17 mouse cellular contexts compared by ENCODE assay signal in the genomic region with DNA sequence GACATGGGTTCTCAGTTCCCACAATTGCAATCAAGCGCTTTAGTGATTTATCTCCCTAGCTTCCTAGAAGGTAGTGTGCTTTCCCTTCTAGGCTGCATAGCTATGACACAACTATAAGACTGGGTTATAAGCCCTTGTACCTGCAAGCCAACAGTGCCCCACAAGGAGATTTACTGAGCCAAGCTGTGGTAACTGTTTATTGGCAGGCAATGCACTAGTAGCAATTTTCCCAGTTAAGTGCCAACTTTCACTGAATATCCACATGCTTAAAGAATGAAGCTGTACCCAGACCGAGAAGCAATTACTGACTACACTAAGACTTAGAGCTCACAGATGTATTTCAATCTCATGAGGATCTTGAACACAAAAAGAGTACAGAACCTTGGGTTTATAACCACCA. TPM values are rescaled to one million over a fixed set of nuclear protein-coding genes. Genes with fewer than 3 reads are reported as not detected.
DNase-seq lines count a peak whose midpoint lies in the region; ATAC-seq lines count a peak whose summit lies in the region.
"Had no signal": no experiment of that assay in that cellular context is flagged by ENCODE, and none has a peak within 500 bp of the region (broad histone marks: within the 10 kb centered on the region; RNA-seq: fewer than 3 reads in every experiment).

No protein-coding gene starts in this region.

- H3K4me3 ChIP-seq in forebrain, embryonic 15.5 days: no peak overlapping the region
- H3K4me3 ChIP-seq in forebrain, embryonic 11.5 days (ENCODE audit: low read depth, low read length): no peak overlapping the region
- H3K4me3 ChIP-seq in kidney, embryonic 15.5 days (replicated peaks): no peak overlapping the region
- H3K4me3 ChIP-seq: embryonic facial prominence, embryonic 15.5 days; heart, embryonic 15.5 days; hindbrain, embryonic 15.5 days; limb, embryonic 12.5 days; midbrain, embryonic 12.5 days had no signal

- H3K27ac ChIP-seq in forebrain, embryonic 15.5 days (replicated peaks): no peak overlapping the region
- no peak overlapping the region for H3K27ac ChIP-seq in forebrain, embryonic 11.5 days (ENCODE audit: low read depth, low read length)
- H3K27ac ChIP-seq in kidney, embryonic 15.5 days: no peak overlapping the region
- H3K27ac ChIP-seq: embryonic facial prominence, embryonic 15.5 days; heart, embryonic 15.5 days; hindbrain, embryonic 15.5 days; limb, embryonic 12.5 days; midbrain, embryonic 12.5 days had no signal

- H3K9me3 ChIP-seq in forebrain, embryonic 15.5 days: no peaks in the 10 kb centered on the region
- H3K9me3 ChIP-seq in forebrain, embryonic 11.5 days (ENCODE audit: control insufficient read depth, low read length): no peaks in the 10 kb centered on the region
- H3K9me3 ChIP-seq in kidney, embryonic 15.5 days (replicated peaks): no peaks in the 10 kb centered on the region
- H3K9me3 ChIP-seq: embryonic facial prominence, embryonic 15.5 days; heart, embryonic 15.5 days; hindbrain, embryonic 15.5 days; limb, embryonic 12.5 days; midbrain, embryonic 12.5 days had no signal

- no peak overlapping the region for H3K4me2 ChIP-seq in forebrain, embryonic 15.5 days (replicated peaks)
- no peak overlapping the region for H3K4me2 ChIP-seq in forebrain, embryonic 11.5 days (ENCODE audit: low read depth, low read length, severe bottlenecking)
- no peak overlapping the region for H3K4me2 ChIP-seq in kidney, embryonic 15.5 days
- H3K4me2 ChIP-seq: embryonic facial prominence, embryonic 15.5 days; heart, embryonic 15.5 days; hindbrain, embryonic 15.5 days; limb, embryonic 12.5 days; midbrain, embryonic 12.5 days had no signal

- 0 out of 2 replicates have a peak, but pooled peaks have one; percentile 60 for ATAC-seq in forebrain, embryonic 15.5 days (replicated peaks)
- ATAC-seq in forebrain, embryonic 11.5 days (replicated peaks; ENCODE audit: low FRiP score): no peak
- no peak for ATAC-seq in kidney, embryonic 15.5 days (replicated peaks; ENCODE audit: low FRiP score)
- ATAC-seq: activated CD4-positive, CD25-positive, alpha-beta regulatory T cell, adult 4 months had no signal

- H3K4me1 ChIP-seq in forebrain, embryonic 15.5 days: peaks cover 27% of the 10 kb centered on the region
- H3K4me1 ChIP-seq in forebrain, embryonic 11.5 days (replicated peaks; ENCODE audit: control insufficient read depth, insufficient read depth, low read length): 0 out of 2 replicates have a peak, but pooled peaks cover 2% of the 10 kb centered on the region
- H3K4me1 ChIP-seq in kidney, embryonic 15.5 days: no peaks in the 10 kb centered on the region
- H3K4me1 ChIP-seq: limb, embryonic 12.5 days had no signal

- H3K36me3 ChIP-seq in forebrain, embryonic 15.5 days: no peaks in the 10 kb centered on the region
- no peaks in the 10 kb centered on the region for H3K36me3 ChIP-seq in forebrain, embryonic 11.5 days (ENCODE audit: control insufficient read depth, insufficient read depth, low read length)
- H3K36me3 ChIP-seq in kidney, embryonic 15.5 days: 0 out of 2 replicates have a peak, but pooled peaks cover 3% of the 10 kb centered on the region
- H3K36me3 ChIP-seq: embryonic facial prominence, embryonic 15.5 days; heart, embryonic 15.5 days; hindbrain, embryonic 15.5 days had no signal

- no peaks in the 10 kb centered on the region for H3K27me3 ChIP-seq in forebrain, embryonic 15.5 days
- no peaks in the 10 kb centered on the region for H3K27me3 ChIP-seq in forebrain, embryonic 11.5 days (ENCODE audit: control insufficient read depth, insufficient read depth, low read length)
- no peaks in the 10 kb centered on the region for H3K27me3 ChIP-seq in kidney, embryonic 15.5 days
- H3K27me3 ChIP-seq: embryonic facial prominence, embryonic 15.5 days; heart, embryonic 15.5 days; hindbrain, embryonic 15.5 days; limb, embryonic 12.5 days; midbrain, embryonic 12.5 days had no signal

- H3K9ac ChIP-seq in forebrain, embryonic 15.5 days (replicated peaks): no peak overlapping the region
- H3K9ac ChIP-seq in forebrain, embryonic 11.5 days (ENCODE audit: low read length): no peak overlapping the region
- H3K9ac ChIP-seq in kidney, embryonic 15.5 days: no peak overlapping the region
- H3K9ac ChIP-seq: embryonic facial prominence, embryonic 15.5 days; heart, embryonic 15.5 days; hindbrain, embryonic 15.5 days; limb, embryonic 12.5 days; midbrain, embryonic 12.5 days had no signal

- 72% methylated on average over 2 of the region's 2 CpGs for WGBS in forebrain, embryonic 15.5 days
- 96% methylated on average over 2 of the region's 2 CpGs for WGBS in forebrain, embryonic 11.5 days
- 96% methylated on average over 2 of the region's 2 CpGs for WGBS in kidney, embryonic 15.5 days

- DNase-seq in forebrain, embryonic 11.5 days (ENCODE audit: low spot score): no peak
- DNase-seq in kidney, adult 9 months: peak; percentile 28
- DNase-seq in brain, adult 2 months (ENCODE audit: low read depth, low spot score): peak; percentile 81
- peak; percentile 90 for DNase-seq in fat pad, adult 2 months (ENCODE audit: extremely low read depth, low read depth, low spot score)
- no peak for DNase-seq in layer of hippocampus, adult 11-12 months (ENCODE audit: low spot score)
- no peak for DNase-seq in left cerebral cortex, adult 18-20 months (ENCODE audit: low spot score in 2 of 2)
- DNase-seq: kidney, adult 18-20 months; lung, postnatal 36 days; thymus, postnatal 36 days had no signal

RNA-seq across cellular contexts. Expression of a gene that starts 20.9 kb away (rescaled TPM):
- 80.2 and 80.8 TPM in 2 replicates for polyA plus RNA-seq in forebrain, embryonic 15.5 days (2015; fragmentation: Nextera tagmentation; extraction: Ambion mirVana)
- polyA plus RNA-seq in forebrain, embryonic 11.5 days (2014; fragmentation: Nextera tagmentation; extraction: Ambion mirVana): 130 and 143 TPM in 2 replicates
- polyA plus RNA-seq in kidney, embryonic 15.5 days (2015; fragmentation: Nextera tagmentation; extraction: Ambion mirVana): 100 and 101 TPM in 2 replicates
- total RNA-seq in left cerebral cortex, adult 18-20 months (2021): 100 to 1,000 TPM; 107 to 108 TPM

RNA-seq across cellular contexts. Expression of a gene that starts 57.4 kb away (rescaled TPM):
- 107 and 111 TPM in 2 replicates for polyA plus RNA-seq in forebrain, embryonic 15.5 days (2015; fragmentation: Nextera tagmentation; extraction: Ambion mirVana)
- polyA plus RNA-seq in forebrain, embryonic 11.5 days (2014; fragmentation: Nextera tagmentation; extraction: Ambion mirVana): 70.5 and 78.4 TPM in 2 replicates
- 117 and 119 TPM in 2 replicates for polyA plus RNA-seq in kidney, embryonic 15.5 days (2015; fragmentation: Nextera tagmentation; extraction: Ambion mirVana)
- 10 to 100 TPM; 81.2 to 87.6 TPM for total RNA-seq in left cerebral cortex, adult 18-20 months (2021)

Comparison
In these comparisons a context has a peak if more than half of its experiments do, and no peak if none do; other contexts are left out.
1. DNase-seq: peak in kidney, adult 9 months (single experiment), brain, adult 2 months (single experiment) and fat pad, adult 2 months (single experiment); none in forebrain, embryonic 11.5 days (single experiment), layer of hippocampus, adult 11-12 months (single experiment) and left cerebral cortex, adult 18-20 months (0 of 2).